Mouse (Mus musculus) kidney, adult 9 months (tissue): ENCODE results near the gene Ccdc88a.
A peak's percentile ranks its signal among the peaks of the same experiment; 100 is the strongest.

Source experiments
- DNase-seq: peaks from one replicate; pipeline ENCODE4 v3.0.0; 2022

Ccdc88a gene

GRCm38 (mm10) chr11:29373396-29374273, at the start of gene Ccdc88a:
Ccdc88a (plus strand) TSS chr11:29373658.
- peak; percentile 95 for DNase-seq

GRCm38 (mm10) chr11:29335505-29335904, 38.0 kb upstream of the Ccdc88a start:
- no peak for DNase-seq

- DNase-seq = no peak
These were observed 32.2 kb upstream of the Ccdc88a start for GRCm38 (mm10) chr11:29341259-29341658.

GRCm38 (mm10) chr11:29344891-29345657, 28.4 kb upstream of the Ccdc88a start:
- DNase-seq = no peak

GRCm38 (mm10) chr11:29345673-29346286, 27.7 kb upstream of the Ccdc88a start:
- DNase-seq = no peak

- DNase-seq = no peak
These were observed 22.6 kb upstream of the Ccdc88a start for GRCm38 (mm10) chr11:29350891-29351290.

GRCm38 (mm10) chr11:29352214-29352613, 21.2 kb upstream of the Ccdc88a start:
- DNase-seq = no peak

- DNase-seq = no peak
These were observed 5.3 kb upstream of the Ccdc88a start for GRCm38 (mm10) chr11:29368161-29368560.

- DNase-seq = no peak
These were observed 435 bp upstream of the Ccdc88a start for GRCm38 (mm10) chr11:29373050-29373395.

- DNase-seq = peak; percentile 7
These were observed 807 bp downstream of the Ccdc88a start for GRCm38 (mm10) chr11:29374274-29374656.

GRCm38 (mm10) chr11:29376635-29377034, 3.2 kb downstream of the Ccdc88a start:
- DNase-seq = no peak

GRCm38 (mm10) chr11:29378751-29379150, 5.3 kb downstream of the Ccdc88a start:
- DNase-seq = no peak

GRCm38 (mm10) chr11:29383493-29383892, 10.0 kb downstream of the Ccdc88a start:
- no peak for DNase-seq

- no peak for DNase-seq
These were observed 10.5 kb downstream of the Ccdc88a start for GRCm38 (mm10) chr11:29384001-29384400.

GRCm38 (mm10) chr11:29384617-29385016, 11.2 kb downstream of the Ccdc88a start:
- DNase-seq = no peak

GRCm38 (mm10) chr11:29389913-29390312, 16.5 kb downstream of the Ccdc88a start:
- no peak for DNase-seq

GRCm38 (mm10) chr11:29395135-29395746, 21.8 kb downstream of the Ccdc88a start:
- no peak for DNase-seq

- no peak for DNase-seq
These were observed 26.9 kb downstream of the Ccdc88a start for GRCm38 (mm10) chr11:29400374-29400773.

GRCm38 (mm10) chr11:29406292-29406691, 32.8 kb downstream of the Ccdc88a start:
- no peak for DNase-seq

GRCm38 (mm10) chr11:29423496-29423895, 50.0 kb downstream of the Ccdc88a start:
- DNase-seq = no peak

GRCm38 (mm10) chr11:29428774-29429173, 55.3 kb downstream of the Ccdc88a start:
- DNase-seq = no peak

- DNase-seq = no peak
These were observed 57.6 kb downstream of the Ccdc88a start for GRCm38 (mm10) chr11:29431011-29431410.

- DNase-seq = no peak
These were observed 75.3 kb downstream of the Ccdc88a start for GRCm38 (mm10) chr11:29448741-29449140.
